Comparison of ENCODE assay signal across 16 mouse cellular contexts in the genomic region with DNA sequence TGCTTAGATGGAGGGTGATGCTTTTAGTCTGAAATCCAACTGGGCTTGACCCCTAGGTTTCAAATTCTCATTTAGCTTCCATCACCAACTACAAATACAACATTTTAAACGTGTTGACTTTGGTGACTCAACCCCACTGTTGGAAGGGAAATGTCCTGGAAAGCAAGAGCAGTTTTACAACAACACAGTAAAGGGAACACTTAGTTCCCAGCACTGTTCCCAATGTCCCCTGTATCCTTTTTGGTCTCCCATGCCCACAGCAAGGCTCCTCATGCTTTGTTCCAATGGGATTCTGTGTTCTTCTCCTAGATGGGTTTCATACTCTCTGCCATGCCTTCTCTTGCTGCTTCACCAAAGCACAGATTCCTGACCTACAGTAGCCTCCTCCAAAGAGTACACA.
"Had no signal": no experiment of that assay in that cellular context is flagged by ENCODE, and none has a peak within 500 bp of the region (broad histone marks: within the 10 kb centered on the region; RNA-seq: fewer than 3 reads in every experiment).

No protein-coding gene starts in this region.

- H3K4me3 ChIP-seq: neural tube, embryonic 13.5 days; neural tube, embryonic 15.5 days; stomach, embryonic 15.5 days had no signal

- H3K4me2 ChIP-seq: neural tube, embryonic 13.5 days; neural tube, embryonic 15.5 days; stomach, embryonic 15.5 days had no signal

- DNase-seq: retina, postnatal 1 day; right cerebral cortex, adult 18-20 months; right cerebral cortex, postnatal 14 days; right cerebral cortex, postnatal 25 days; right cerebral cortex, postnatal 4 days; spleen, adult 18-20 months; thymus, adult 18-20 months; thymus, adult 2 months; thymus, postnatal 14 days; thymus, postnatal 25 days; thymus, postnatal 36 days; thymus, postnatal 4 days had no signal

- H3K36me3 ChIP-seq: neural tube, embryonic 13.5 days; neural tube, embryonic 15.5 days; stomach, embryonic 15.5 days had no signal

- H3K9ac ChIP-seq: neural tube, embryonic 13.5 days; neural tube, embryonic 15.5 days; stomach, embryonic 15.5 days had no signal

- H3K27me3 ChIP-seq: neural tube, embryonic 13.5 days; neural tube, embryonic 15.5 days; stomach, embryonic 15.5 days had no signal

- H3K27ac ChIP-seq: neural tube, embryonic 13.5 days; neural tube, embryonic 15.5 days; stomach, embryonic 15.5 days; stomach, postnatal 0 days had no signal

- H3K4me1 ChIP-seq: neural tube, embryonic 13.5 days; neural tube, embryonic 15.5 days; stomach, embryonic 15.5 days had no signal

- H3K9me3 ChIP-seq: neural tube, embryonic 13.5 days; neural tube, embryonic 15.5 days; stomach, embryonic 15.5 days had no signal
